Mouse (Mus musculus) heart, embryonic 15.5 days (tissue): ENCODE results near the gene Prpf40a. TPM values are rescaled to one million over a fixed set of nuclear protein-coding genes. Genes with fewer than 3 reads are reported as not detected.

Experiments
- ATAC-seq: fragments of 200-750 bp; cut with Nextera tagmentation; replicated peaks from 2 replicates; pipeline ENCODE4 v1.8.0; 2017; ENCODE audit warnings: low read depth, moderate TSS enrichment; ENCODE audit not compliant: insufficient number of reproducible peaks, insufficient read depth, low FRiP score
- H3K27ac ChIP-seq: fragments of 300-500 bp; sonication (generic); 2 replicates; pipeline ENCODE4 v1.5.1; 2015; ENCODE audit warnings: mild to moderate bottlenecking, inconsistent platforms
- H3K27me3 ChIP-seq: fragments of 300-500 bp; sonication (generic); 2 replicates; pipeline ENCODE4 v1.6.1; 2015; ENCODE audit warnings: inconsistent platforms
- H3K36me3 ChIP-seq: fragments of 300-500 bp; sonication (generic); 2 replicates; pipeline ENCODE4 v1.6.1; 2015; ENCODE audit warnings: mild to moderate bottlenecking, inconsistent platforms
- H3K4me1 ChIP-seq: fragments of 300-500 bp; sonication (generic); replicated peaks from 2 replicates; pipeline ENCODE4 v1.6.1; 2015; ENCODE audit warnings: inconsistent platforms
- H3K4me2 ChIP-seq: fragments of 300-500 bp; sonication (generic); 2 replicates; pipeline ENCODE4 v1.6.1; 2015; ENCODE audit warnings: inconsistent platforms, mild to moderate bottlenecking, moderate library complexity
- H3K4me3 ChIP-seq: fragments of 300-500 bp; sonication (generic); 2 replicates; pipeline ENCODE4 v1.5.1; 2015; ENCODE audit warnings: mild to moderate bottlenecking, inconsistent platforms
- H3K9ac ChIP-seq: fragments of 300-500 bp; sonication (generic); 2 replicates; pipeline ENCODE4 v1.6.1; 2015; ENCODE audit warnings: mild to moderate bottlenecking, inconsistent platforms
- H3K9me3 ChIP-seq: fragments of 300-500 bp; sonication (generic); replicated peaks from 2 replicates; pipeline ENCODE4 v1.6.1; 2016; ENCODE audit warnings: inconsistent platforms
- WGBS: fragments of 180-500 bp; shearing (Covaris S2); methylation state at CpG from one replicate; pipeline ENCODE4 v1.1.7; 2015; ENCODE audit warnings: mixed read lengths; 5-methylcytosine and 5-hydroxymethylcytosine counted together
- polyA plus RNA-seq: library from polyadenylated mRNA; unstranded; fragments of >200 nt; fragmentation: Nextera tagmentation; extraction: Ambion mirVana; gene quantifications from 2 replicates; pipeline ENCODE4 v1.2.1, GENCODE M21; 2015

Prpf40a gene
- polyA plus RNA-seq, 1 experiment from 2014 or later: 72.1 TPM

- no peak overlapping the region for H3K9ac ChIP-seq
Observed at GRCm38 (mm10) chr2:53105408-53105807, 85.7 kb downstream of the Prpf40a start.

DNA sequence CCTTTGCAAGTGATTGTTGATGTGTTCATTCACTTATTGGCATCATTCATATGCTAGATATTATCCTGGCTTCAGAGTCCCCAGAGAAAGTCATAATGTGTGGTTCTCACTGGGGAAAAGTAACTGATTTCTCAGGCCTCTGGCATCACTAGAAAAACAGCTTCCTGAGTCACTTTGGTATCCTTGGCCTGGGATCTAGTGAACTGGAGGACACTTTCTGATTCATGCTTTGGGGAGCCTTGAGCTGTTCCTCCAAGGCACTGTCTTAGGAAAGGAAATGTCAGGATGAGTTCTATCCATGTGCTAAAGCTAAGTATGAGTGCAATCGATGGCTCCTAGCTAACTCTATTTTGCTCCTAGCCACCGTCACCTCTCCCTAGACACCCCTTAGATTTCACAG, 88.2 kb downstream of the Prpf40a start:
- H3K27me3 ChIP-seq: no peaks in the 10 kb centered on the region
- no peak for ATAC-seq
- no peak overlapping the region for H3K27ac ChIP-seq
- no peak overlapping the region for H3K4me2 ChIP-seq
- no peaks in the 10 kb centered on the region for H3K4me1 ChIP-seq
- no peak overlapping the region for H3K4me3 ChIP-seq
- H3K9me3 ChIP-seq: no peaks in the 10 kb centered on the region
- H3K9ac ChIP-seq: no peak overlapping the region
- WGBS: 93% methylated on average over 2 of the region's 2 CpGs
- no peaks in the 10 kb centered on the region for H3K36me3 ChIP-seq

More at GRCm38 (mm10) chr2:53105408-53105807, 85.7 kb downstream of the Prpf40a start:
- Histone ChIP-seq H3K4me3 (no peak overlapping the region), H3K4me1 (no peaks in the 10 kb centered on the region), H3K9me3 (no peaks in the 10 kb centered on the region), H3K4me2 (no peak overlapping the region), H3K36me3 (no peaks in the 10 kb centered on the region), H3K27me3 (no peaks in the 10 kb centered on the region), H3K27ac (no peak overlapping the region)
- no peak for ATAC-seq
- WGBS: 90% methylated on average over 10 of the region's 10 CpGs

DNA sequence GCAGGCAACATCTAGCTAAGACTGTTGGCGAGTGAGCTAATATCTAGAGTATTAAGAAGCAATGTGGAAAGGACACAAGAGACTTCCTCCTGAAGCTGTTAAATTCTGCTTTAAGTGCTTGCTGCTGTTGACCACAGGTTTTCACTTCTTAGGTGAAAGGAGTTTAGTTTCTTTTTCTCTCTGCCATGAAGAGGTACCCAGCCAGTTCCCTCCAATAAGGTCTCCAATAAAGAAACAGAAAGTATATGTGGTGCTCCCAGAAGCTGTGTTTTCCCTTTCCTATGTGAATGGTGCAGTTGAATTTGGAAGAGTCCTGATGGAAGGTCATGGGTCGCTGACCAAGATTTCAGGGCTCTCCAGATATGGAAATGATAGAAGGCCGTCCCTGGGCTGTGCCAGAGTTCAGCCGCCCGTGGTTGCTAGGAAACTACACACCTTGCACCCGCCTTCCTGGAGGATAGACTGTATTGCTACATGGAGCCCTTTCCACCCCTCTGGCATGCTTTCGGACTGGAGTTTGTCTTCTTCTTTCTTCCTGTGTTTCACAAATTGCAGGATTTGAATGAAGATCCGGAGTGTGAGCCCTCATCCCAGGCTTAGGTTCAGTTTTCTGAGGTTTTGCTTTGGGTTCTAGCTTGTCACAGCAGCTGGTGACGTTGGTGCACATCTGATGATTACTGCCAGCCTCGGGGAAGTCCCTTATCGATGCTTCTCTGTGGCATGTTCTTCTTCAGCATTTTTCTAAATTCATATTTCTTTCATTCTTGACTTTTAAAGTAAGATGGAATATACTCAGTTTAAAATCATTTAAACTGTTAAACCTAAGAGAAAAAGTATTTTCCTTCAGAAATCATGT, 89.0 kb downstream of the Prpf40a start:
- Histone ChIP-seq H3K4me1 (no peaks in the 10 kb centered on the region), H3K36me3 (no peaks in the 10 kb centered on the region), H3K9ac (no peak overlapping the region), H3K27ac (no peak overlapping the region), H3K9me3 (no peaks in the 10 kb centered on the region), H3K27me3 (no peaks in the 10 kb centered on the region), H3K4me3 (no peak overlapping the region), H3K4me2 (no peak overlapping the region)
- no peak for ATAC-seq
- WGBS: 76% methylated on average over 11 of the region's 11 CpGs

GRCm38 (mm10) chr2:53100093-53100492, 91.0 kb downstream of the Prpf40a start:
- Histone ChIP-seq H3K4me1 (no peaks in the 10 kb centered on the region), H3K4me3 (no peak overlapping the region), H3K4me2 (no peak overlapping the region), H3K27me3 (no peaks in the 10 kb centered on the region), H3K9me3 (no peaks in the 10 kb centered on the region), H3K9ac (no peak overlapping the region), H3K36me3 (no peaks in the 10 kb centered on the region), H3K27ac (no peak overlapping the region)
- WGBS: 56% methylated on average over 2 of the region's 2 CpGs
- no peak for ATAC-seq

DNA sequence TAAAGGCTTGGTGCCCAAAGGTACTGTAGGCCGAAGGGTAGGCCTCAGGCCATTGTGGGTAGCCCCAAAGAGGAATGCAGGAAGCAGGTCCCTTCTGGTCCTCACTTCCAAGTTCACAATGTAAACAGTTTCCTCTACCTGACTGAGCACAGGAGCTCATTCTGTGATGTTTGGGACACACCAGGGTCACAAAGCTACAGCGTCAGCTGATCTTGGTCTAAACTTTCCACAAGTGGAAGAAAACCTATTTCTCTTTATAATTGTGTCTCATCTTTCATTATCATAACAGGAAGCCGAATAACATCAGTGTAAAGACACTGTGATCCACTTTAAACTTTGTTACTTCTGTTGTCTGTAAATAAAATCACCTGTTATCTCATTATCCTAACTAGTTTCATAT, 95.6 kb downstream of the Prpf40a start:
- Histone ChIP-seq H3K4me3 (no peak overlapping the region), H3K27ac (no peak overlapping the region), H3K36me3 (no peaks in the 10 kb centered on the region), H3K9ac (no peak overlapping the region), H3K4me2 (no peak overlapping the region), H3K27me3 (no peaks in the 10 kb centered on the region), H3K9me3 (no peaks in the 10 kb centered on the region), H3K4me1 (no peaks in the 10 kb centered on the region)
- ATAC-seq: no peak
- WGBS: 84% methylated on average over 3 of the region's 3 CpGs

- Histone ChIP-seq H3K36me3 (no peaks in the 10 kb centered on the region), H3K4me2 (no peak overlapping the region), H3K9ac (no peak overlapping the region), H3K4me1 (no peaks in the 10 kb centered on the region), H3K4me3 (no peak overlapping the region), H3K27ac (no peak overlapping the region), H3K9me3 (no peaks in the 10 kb centered on the region), H3K27me3 (no peaks in the 10 kb centered on the region)
- 73% methylated on average over 9 of the region's 9 CpGs for WGBS
- no peak; the same call in 1 of the 2 replicates for ATAC-seq
Observed at GRCm38 (mm10) chr2:53095031-53095430, 96.1 kb downstream of the Prpf40a start.

DNA sequence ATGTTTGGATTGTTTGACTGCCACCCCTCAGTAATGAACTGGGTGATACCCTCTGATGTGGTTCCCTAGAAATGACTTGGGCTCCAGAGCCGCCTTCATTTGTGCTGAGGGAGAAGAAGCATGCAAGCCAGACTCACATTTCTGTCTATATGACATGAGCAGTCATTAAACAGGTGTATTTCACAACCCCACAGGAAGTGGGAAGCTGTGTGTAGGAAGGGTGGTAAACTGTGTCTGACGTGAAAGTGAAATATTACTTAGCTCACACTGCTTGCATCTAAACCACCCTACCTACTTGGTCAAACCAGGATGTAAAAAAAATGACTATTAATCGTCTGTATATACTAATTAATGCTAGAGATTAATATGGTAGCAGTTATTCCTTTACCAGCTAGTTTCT, 102.3 kb downstream of the Prpf40a start:
- H3K4me2 ChIP-seq: no peak overlapping the region
- no peaks in the 10 kb centered on the region for H3K36me3 ChIP-seq
- no peaks in the 10 kb centered on the region for H3K9me3 ChIP-seq
- 79% methylated on average over 3 of the region's 3 CpGs for WGBS
- no peaks in the 10 kb centered on the region for H3K27me3 ChIP-seq
- no peak overlapping the region for H3K9ac ChIP-seq
- H3K27ac ChIP-seq: no peak overlapping the region
- no peak for ATAC-seq
- no peaks in the 10 kb centered on the region for H3K4me1 ChIP-seq
- H3K4me3 ChIP-seq: no peak overlapping the region

- no peak overlapping the region for H3K4me3 ChIP-seq
- H3K36me3 ChIP-seq: no peaks in the 10 kb centered on the region
- H3K27ac ChIP-seq: no peak overlapping the region
- H3K27me3 ChIP-seq: no peaks in the 10 kb centered on the region
- no peak for ATAC-seq
- no peak overlapping the region for H3K9ac ChIP-seq
- H3K4me1 ChIP-seq: no peaks in the 10 kb centered on the region
- no peak overlapping the region for H3K4me2 ChIP-seq
- 48% methylated on average over 9 of the region's 9 CpGs for WGBS
- no peaks in the 10 kb centered on the region for H3K9me3 ChIP-seq
Observed at GRCm38 (mm10) chr2:53085617-53086202, 105.4 kb downstream of the Prpf40a start.

Other genes starting within 250 kb of the Prpf40a start
- 26.7 and 30.5 TPM in 2 replicates for gene Arl6ip6, start 442 bp upstream of the Prpf40a start, polyA plus RNA-seq